Mouse (Mus musculus) cerebellum, postnatal 10 days (tissue): Measurements from ENCODE around the gene Sag.
A peak's percentile ranks its signal among the peaks of the same experiment; 100 is the strongest.
"Not testable (repeated sequence)": the region's sequence is repeated elsewhere in the genome, so short reads cannot be mapped to it uniquely, and the experiment has no call there.

Experiments
- DNase-seq, 2 experiments: peaks; one replicate each; pipeline ENCODE4 v3.0.0; 2021; ENCODE audit warnings: mixed read lengths in 2 of 2

Sag gene

GRCm38 (mm10) chr1:87824420-87824995 lies 21.0 kb downstream of the Sag start:
- DNase-seq, result no peak

DNA sequence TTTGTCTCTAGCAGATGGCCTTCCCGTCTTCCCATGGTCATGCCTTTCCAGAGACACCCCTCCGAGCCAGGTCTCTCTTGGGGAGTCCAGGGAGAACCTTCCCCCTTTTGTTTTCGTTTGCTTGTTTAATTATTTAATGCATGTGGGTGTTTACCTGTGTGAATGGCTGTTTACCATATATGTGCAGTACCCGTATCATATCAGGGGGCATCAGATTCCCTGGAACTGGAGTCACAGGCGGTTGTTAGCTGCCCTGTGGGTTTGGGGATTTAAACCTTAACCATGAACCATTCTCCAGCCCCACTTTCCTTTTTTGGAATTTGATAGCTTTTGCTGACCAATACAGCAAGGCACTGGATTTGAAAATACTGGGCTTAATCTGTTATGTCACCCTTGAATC lies 21.8 kb downstream of the Sag start:
- no peak for DNase-seq

- DNase-seq, result no peak
Observed at GRCm38 (mm10) chr1:87825991-87826390, 22.5 kb downstream of the Sag start.

DNA sequence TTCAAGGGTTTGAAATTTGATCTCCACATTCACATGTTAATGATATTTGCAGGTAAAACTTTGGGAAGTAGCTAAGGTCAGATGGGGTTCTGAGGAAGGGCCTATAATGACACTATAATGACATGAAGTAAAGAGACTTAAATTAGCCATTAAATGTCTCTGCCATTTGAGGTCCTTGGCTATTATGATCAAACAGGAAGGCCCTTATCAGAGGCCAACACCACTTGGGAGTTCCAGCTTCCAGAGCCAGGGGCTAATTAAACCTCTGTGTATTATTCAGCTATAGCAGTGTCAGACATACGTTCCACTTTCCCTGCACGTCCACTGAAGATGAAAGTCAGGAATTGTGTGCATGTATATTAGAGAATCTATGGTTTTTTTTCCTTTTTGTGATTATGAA lies 23.0 kb downstream of the Sag start:
- DNase-seq, result no peak

DNA sequence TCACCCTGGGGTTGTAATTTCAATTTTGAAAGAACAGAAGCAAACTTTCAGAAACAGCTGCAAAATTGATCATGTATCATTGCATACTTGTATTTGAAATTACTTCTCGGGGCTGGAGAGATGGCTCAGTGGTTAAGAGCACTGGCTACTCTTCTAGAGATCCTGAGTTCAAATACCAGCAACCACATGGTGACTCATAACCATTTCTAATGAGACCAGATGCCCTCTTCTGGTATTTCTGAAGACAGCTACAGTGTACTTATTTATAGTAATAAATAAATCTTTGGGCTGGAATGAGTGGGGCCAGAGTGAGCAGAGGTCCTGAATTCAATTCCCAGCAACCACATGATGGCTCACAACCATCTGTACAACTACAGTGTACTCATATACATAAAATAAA lies 24.0 kb downstream of the Sag start:
- DNase-seq, result not testable (repeated sequence)

- DNase-seq, result no peak
Observed at GRCm38 (mm10) chr1:87828185-87828584, 24.7 kb downstream of the Sag start.

GRCm38 (mm10) chr1:87828926-87829580 lies 25.6 kb downstream of the Sag start:
- DNase-seq, result no peak

- DNase-seq, result no peak
Observed at GRCm38 (mm10) chr1:87829621-87830211, 26.2 kb downstream of the Sag start.

GRCm38 (mm10) chr1:87836453-87836852 lies 33.0 kb downstream of the Sag start:
- DNase-seq, result no peak

- no peak for DNase-seq
Observed at GRCm38 (mm10) chr1:87837018-87837417, 33.5 kb downstream of the Sag start.

DNA sequence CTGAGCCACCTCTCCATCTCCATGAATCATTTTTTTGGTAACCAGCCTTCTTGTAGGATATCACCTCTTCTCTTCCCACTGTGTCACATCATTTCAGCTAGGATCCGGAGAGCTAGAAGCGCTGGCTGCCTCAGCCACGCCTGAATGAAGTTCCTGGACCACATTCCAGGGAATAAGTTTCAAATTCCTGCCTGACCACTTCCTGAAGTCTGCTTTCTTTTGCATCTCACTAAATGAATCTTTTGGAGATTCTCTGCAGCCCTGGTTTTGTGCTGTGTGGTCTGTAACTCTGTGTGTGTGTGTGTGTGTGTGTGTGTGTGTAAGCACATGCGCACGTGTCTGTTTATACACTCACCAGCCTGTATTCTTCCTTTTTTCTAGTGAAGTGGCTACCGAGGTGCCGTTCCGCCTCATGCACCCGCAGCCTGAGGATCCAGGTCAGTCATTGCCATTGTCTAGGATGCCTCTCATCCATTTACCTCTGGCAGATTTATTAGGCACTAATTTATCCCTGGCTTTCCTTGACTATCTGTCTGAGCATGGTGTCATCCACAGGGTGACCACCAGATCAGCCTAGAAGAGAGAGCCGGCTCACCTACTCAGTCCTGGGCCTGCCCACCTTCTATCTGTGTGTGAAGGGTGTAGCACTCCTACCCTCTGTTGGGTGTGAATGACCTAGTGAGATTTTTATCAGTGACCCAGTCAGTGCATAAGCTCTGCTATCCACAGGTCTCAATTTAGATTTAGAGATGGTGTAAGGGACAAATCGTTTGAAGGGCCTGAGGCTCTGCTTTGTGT lies 37.1 kb downstream of the Sag start:
- no peak for DNase-seq

GRCm38 (mm10) chr1:87846801-87847474 lies 43.5 kb downstream of the Sag start:
- DNase-seq, result no peak

DNA sequence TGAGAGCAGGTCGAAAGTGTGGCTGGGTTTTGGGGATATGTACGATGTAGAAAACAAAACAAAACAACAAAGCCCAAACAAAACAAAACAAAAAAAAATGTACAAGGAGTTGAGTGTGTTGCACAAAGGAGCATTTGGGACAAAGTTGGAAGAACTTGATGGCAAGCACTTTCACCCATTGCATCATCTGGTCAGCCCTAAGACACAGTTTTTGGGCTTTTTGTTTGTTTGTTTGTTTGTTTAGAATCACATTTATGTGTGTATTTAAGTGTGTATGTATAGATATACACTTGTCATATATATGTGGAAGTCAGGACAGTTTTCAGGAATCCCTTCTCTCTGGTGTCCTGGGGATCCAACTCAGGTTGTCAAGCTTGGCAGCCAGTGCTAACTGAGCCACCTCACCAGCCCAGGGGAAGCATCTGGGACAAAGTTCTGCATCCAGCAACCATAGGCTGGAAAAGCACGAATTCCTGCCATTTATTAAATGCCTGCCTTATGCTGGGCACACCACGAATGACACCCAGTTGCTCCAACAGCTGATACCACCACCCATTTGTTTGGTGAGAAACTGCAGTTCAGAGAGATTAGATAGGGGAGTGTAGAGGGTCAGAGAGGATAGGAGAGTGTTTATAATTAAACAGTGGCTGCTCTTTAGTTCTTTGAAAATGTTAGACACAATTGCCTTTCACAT lies 44.1 kb downstream of the Sag start:
- DNase-seq, result no peak

DNA sequence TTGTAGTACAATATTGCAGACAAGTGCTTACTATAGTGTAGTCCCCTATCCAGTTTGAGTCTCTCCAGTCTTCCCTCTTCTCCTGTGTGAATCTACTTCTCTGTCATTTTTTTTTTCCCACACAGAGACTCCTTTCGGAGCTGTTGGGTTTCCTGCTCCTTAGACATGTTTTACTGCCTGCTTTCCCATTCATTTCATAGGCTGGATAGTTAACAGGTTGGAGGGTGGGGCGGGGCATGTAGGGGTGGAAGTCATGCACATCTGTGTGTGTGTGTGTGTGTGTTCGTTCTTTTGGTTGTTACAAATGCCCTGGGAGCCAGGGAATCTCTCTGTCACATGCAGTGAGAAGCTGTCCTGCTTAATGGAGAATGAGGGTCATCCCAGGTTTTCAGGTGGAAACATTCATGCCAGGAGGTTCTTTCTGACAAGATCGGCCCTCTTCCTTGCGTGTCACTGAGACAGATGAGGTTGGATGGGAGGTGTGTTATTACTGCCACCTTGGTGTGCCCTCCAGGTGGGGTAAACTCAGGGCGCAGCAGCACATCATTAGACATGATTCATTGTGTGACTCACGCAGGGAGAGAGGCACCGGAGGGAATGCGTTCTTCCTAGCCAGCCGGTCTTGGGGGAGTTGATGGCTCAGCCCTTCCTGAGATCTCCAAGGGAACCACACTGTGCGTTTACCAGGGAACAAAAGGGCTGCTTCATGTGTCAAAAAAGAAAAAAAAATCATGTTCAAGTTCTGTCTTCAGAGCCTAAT lies 44.9 kb downstream of the Sag start:
- no peak for DNase-seq

- DNase-seq, result no peak
Observed at GRCm38 (mm10) chr1:87849278-87849677, 45.8 kb downstream of the Sag start.

- DNase-seq, result no peak
Observed at GRCm38 (mm10) chr1:87851344-87851743, 47.9 kb downstream of the Sag start.

GRCm38 (mm10) chr1:87852081-87852790 lies 48.8 kb downstream of the Sag start:
- peak in 1 of 2 experiments; percentile 29 for DNase-seq

GRCm38 (mm10) chr1:87852892-87853600 lies 49.6 kb downstream of the Sag start, which contains the start of gene Dgkd:
Gene Dgkd (plus strand): TSS chr1:87853287.
- peak; percentile 93 to 94 for DNase-seq

- DNase-seq, result peak; percentile 93 to 94
Observed at GRCm38 (mm10) chr1:87853601-87854361, 50.3 kb downstream of the Sag start.
